Mouse (Mus musculus): Measurements from ENCODE around the gene Rae1. TPM values are rescaled to one million over a fixed set of nuclear protein-coding genes. Genes with fewer than 3 reads are reported as not detected.

The Rae1 gene
- total and polyA plus RNA-seq, 2 experiments from 2014 or later, result 85.3 to 116 TPM

DNA sequence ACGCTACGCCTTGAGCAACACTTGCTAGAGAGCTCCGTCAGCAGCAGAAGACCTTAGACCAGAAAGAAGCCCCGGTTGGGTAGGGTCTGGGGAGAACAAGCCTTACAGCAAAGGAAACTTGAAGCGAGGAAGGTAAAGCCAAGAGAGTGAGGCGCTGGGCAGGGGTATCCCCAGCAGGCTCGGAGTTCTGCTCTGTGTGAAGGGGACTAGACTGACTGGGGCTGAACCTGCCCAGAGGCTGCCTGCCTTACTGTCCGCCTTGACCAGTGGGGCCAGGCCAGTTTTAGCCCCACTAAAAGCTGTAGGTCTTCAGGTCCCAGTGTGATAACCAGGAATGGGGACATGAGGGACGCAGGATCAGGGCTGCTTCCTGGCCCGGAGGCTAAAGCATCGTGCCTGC lies 20.5 kb downstream of the Rae1 start, which contains the start of gene Rbm38:
Rbm38 (plus strand) TSS at position 69 of the 400 bp plus-strand sequence.
- H3K9ac ChIP-seq (replicated peaks; ENCODE audit: low read length), result no peak within 1 kb of the TSS
- DNase-seq (ENCODE audit: low spot score), result no peak
- TF ChIP-seq CTCF (IDR thresholded peaks at IDR 0.05; ENCODE audit: low read depth), result no peak
- no peak within 1 kb of the TSS for H3K27ac ChIP-seq
- H3K36me3 ChIP-seq (ENCODE audit: insufficient read depth, low read length), result peaks cover 8% of the 10 kb centered on the region
- no peaks in the 10 kb centered on the region for H3K9me3 ChIP-seq (ENCODE audit: low read length)
- ATAC-seq, result no peak
- WGBS, result 27% methylated on average over 11 of the region's 11 CpGs
- peaks cover 33% of the 10 kb centered on the region for H3K4me1 ChIP-seq (ENCODE audit: insufficient read depth, low read length)
- peak within 1 kb of the TSS; percentile 77 for H3K4me2 ChIP-seq (ENCODE audit: low read depth, low read length)
- H3K4me3 ChIP-seq (ENCODE audit: low read length), result peak within 1 kb of the TSS; percentile 64
- H3K27me3 ChIP-seq (ENCODE audit: insufficient read depth, low read length), result peaks cover 6% of the 10 kb centered on the region

DNA sequence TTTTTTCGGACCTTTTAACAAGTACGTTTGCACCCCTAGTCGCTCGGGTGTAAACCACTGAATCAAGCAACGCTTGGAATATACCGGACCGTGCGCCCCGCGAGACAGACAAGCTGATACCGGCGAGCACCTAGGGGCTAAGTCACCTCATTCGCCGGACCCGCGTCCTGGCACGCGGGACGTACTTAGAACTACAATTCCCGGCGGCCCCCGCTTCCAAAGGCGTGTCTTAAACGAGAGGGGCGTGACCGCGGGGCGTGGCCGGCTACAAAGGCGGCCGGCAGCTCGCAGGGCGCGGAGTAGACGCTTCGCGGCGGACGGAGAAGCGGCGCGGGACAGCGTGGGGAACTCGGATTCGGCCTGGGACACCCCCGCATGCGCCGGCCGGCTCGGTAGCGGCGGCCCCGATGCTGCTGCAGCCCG lies 21.7 kb downstream of the Rae1 start:
- 1% methylated on average over 48 of the region's 54 CpGs for WGBS
- no peaks in the 10 kb centered on the region for H3K36me3 ChIP-seq (ENCODE audit: insufficient read depth, low read length)
- H3K27ac ChIP-seq, result no peak overlapping the region
- H3K27me3 ChIP-seq (ENCODE audit: insufficient read depth, low read length), result peaks cover 6% of the 10 kb centered on the region
- H3K4me2 ChIP-seq (ENCODE audit: low read depth, low read length), result peak overlapping the region; percentile 77
- no peak for TF ChIP-seq CTCF (IDR thresholded peaks at IDR 0.05; ENCODE audit: low read depth)
- DNase-seq (ENCODE audit: low spot score), result peak; percentile 95
- peak overlapping the region; percentile 62 for H3K9ac ChIP-seq (replicated peaks; ENCODE audit: low read length)
- peak overlapping the region; percentile 64 for H3K4me3 ChIP-seq (ENCODE audit: low read length)
- peak; percentile 80 for ATAC-seq
- peaks cover 34% of the 10 kb centered on the region for H3K4me1 ChIP-seq (ENCODE audit: insufficient read depth, low read length)
- no peaks in the 10 kb centered on the region for H3K9me3 ChIP-seq (ENCODE audit: low read length)

DNA sequence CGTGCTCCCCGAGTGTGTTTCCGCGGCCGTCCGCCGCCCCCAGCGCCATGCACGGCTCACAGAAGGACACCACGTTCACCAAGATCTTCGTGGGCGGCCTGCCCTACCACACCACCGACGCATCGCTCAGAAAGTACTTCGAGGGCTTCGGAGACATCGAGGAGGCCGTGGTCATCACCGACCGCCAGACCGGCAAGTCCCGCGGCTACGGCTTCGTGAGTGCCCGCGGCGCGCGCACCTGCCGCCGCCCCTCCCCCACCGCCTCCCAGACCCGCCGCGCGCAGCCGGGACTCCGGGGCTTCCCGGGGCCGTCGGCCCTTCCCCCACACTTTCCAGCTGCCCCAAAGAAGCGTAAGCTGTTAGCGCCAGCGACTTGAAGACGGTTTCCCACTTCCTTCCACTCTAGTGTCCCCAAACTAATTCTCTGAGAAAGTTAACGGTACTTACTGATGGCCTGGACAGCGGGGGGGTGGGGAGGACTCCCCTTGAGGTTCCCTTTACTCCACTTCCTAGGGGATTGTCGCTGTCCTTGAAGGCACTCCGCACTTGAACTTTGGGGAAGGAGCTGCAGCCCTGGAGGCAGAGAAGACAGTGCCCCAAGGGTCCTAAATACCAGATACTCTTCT lies 22.3 kb downstream of the Rae1 start:
- Histone ChIP-seq H3K27ac (no peak overlapping the region), H3K4me2 (ENCODE audit: low read depth, low read length) (peak overlapping the region; percentile 77), H3K4me3 (ENCODE audit: low read length) (peak overlapping the region; percentile 64), H3K9me3 (ENCODE audit: low read length) (no peaks in the 10 kb centered on the region), H3K27me3 (ENCODE audit: insufficient read depth, low read length) (peaks cover 6% of the 10 kb centered on the region), H3K36me3 (ENCODE audit: insufficient read depth, low read length) (no peaks in the 10 kb centered on the region), H3K9ac (replicated peaks; ENCODE audit: low read length) (peak overlapping the region; percentile 62), H3K4me1 (ENCODE audit: insufficient read depth, low read length) (peaks cover 34% of the 10 kb centered on the region)
- under 1% methylated on average over 47 of the region's 51 CpGs for WGBS
- peak; percentile 52 for ATAC-seq
- TF ChIP-seq CTCF (IDR thresholded peaks at IDR 0.05; ENCODE audit: low read depth), result no peak
- DNase-seq (ENCODE audit: low spot score), result peak; percentile 56

DNA sequence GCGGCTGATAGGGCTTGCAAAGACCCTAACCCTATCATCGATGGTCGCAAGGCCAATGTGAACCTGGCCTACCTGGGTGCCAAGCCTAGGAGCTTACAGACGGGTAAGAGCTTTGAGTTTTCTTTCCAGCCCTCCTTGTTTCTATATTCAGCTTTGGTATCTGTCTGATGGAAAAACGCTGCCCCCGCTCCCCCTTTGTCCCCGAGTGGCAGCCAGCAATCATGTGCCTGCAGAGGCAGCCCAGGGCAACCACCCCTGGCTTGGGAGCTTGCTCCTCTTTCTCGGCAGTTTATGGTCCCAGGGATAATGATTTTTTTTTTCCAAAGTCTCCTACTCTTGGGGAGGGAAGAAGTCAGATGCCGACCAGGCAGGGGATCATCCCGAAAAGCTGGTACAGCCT lies 22.9 kb downstream of the Rae1 start:
- no peak for DNase-seq (ENCODE audit: low spot score)
- Histone ChIP-seq H3K4me3 (ENCODE audit: low read length) (peak overlapping the region; percentile 64), H3K9me3 (ENCODE audit: low read length) (no peaks in the 10 kb centered on the region), H3K9ac (replicated peaks; ENCODE audit: low read length) (peak overlapping the region; percentile 62; the same call in 1 of the 2 replicates), H3K4me1 (ENCODE audit: insufficient read depth, low read length) (peaks cover 34% of the 10 kb centered on the region), H3K27ac (no peak overlapping the region), H3K4me2 (ENCODE audit: low read depth, low read length) (peak overlapping the region; percentile 77), H3K36me3 (ENCODE audit: insufficient read depth, low read length) (no peaks in the 10 kb centered on the region), H3K27me3 (ENCODE audit: insufficient read depth, low read length) (peaks cover 6% of the 10 kb centered on the region)
- ATAC-seq, result no peak
- TF ChIP-seq CTCF (IDR thresholded peaks at IDR 0.05; ENCODE audit: low read depth), result no peak
- 23% methylated on average over 10 of the region's 10 CpGs for WGBS

DNA sequence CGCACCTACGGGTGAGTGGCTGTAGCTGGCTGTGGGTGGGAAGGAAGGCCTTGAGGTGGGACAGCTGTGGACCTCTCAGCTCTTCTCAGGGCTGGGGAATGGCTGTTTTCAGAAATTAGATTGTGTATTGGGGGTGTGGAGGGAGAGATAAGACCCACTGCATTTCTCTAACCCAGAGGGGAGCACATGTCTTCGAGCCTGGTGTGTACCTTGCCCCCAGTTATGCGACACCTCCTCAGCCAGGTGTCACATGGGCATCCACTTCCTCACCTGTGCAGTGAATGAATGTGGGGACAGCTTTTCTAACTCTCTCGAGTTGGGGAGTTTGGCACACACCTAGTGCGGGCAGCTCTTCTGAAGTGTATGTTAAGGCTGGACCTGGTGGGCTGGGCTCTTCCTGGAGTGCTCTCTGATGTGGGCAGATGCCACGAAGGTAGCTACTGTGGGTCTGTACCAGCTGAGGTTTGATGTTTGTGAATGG lies 23.5 kb downstream of the Rae1 start:
- Histone ChIP-seq H3K4me2 (ENCODE audit: low read depth, low read length) (peak overlapping the region; percentile 77), H3K4me1 (ENCODE audit: insufficient read depth, low read length) (peaks cover 34% of the 10 kb centered on the region), H3K9ac (replicated peaks; ENCODE audit: low read length) (no peak overlapping the region), H3K27me3 (ENCODE audit: insufficient read depth, low read length) (peaks cover 6% of the 10 kb centered on the region), H3K4me3 (ENCODE audit: low read length) (peak overlapping the region; percentile 64; the same call in 1 of the 2 replicates), H3K27ac (no peak overlapping the region), H3K36me3 (ENCODE audit: insufficient read depth, low read length) (no peaks in the 10 kb centered on the region), H3K9me3 (ENCODE audit: low read length) (no peaks in the 10 kb centered on the region)
- WGBS, result 86% methylated on average over 7 of the region's 7 CpGs
- no peak for TF ChIP-seq CTCF (IDR thresholded peaks at IDR 0.05; ENCODE audit: low read depth)
- ATAC-seq (no peak), DNase-seq (ENCODE audit: low spot score) (no peak)

DNA sequence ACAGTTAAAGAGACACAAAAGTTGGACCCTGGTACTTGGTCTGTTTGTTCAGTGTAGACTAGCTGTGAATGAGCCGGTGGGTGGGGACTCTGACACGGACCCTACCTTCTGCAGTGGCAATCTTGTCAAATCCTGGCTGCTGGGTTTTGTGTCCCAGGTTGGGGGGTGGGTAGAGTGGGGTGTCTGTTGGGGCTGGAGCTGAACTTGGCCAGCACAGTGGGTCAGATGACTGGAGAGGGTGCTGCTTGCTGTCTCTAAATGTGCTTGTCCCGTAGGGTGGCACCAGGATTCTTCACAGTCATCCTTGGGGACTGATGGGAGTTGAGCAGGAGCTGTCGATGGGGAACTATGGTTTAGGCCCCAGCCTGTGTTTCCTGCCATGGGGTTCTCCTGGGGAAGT lies 24.0 kb downstream of the Rae1 start:
- Histone ChIP-seq H3K27me3 (ENCODE audit: insufficient read depth, low read length) (peaks cover 6% of the 10 kb centered on the region), H3K4me1 (ENCODE audit: insufficient read depth, low read length) (peaks cover 34% of the 10 kb centered on the region), H3K9me3 (ENCODE audit: low read length) (no peaks in the 10 kb centered on the region), H3K9ac (replicated peaks; ENCODE audit: low read length) (no peak overlapping the region), H3K36me3 (ENCODE audit: insufficient read depth, low read length) (no peaks in the 10 kb centered on the region), H3K27ac (no peak overlapping the region), H3K4me2 (ENCODE audit: low read depth, low read length) (peak overlapping the region; percentile 77; the same call in 1 of the 2 replicates), H3K4me3 (ENCODE audit: low read length) (no peak overlapping the region)
- no peak for TF ChIP-seq CTCF (IDR thresholded peaks at IDR 0.05; ENCODE audit: low read depth)
- WGBS, result 80% methylated on average over 4 of the region's 4 CpGs
- ATAC-seq (no peak), DNase-seq (ENCODE audit: low spot score) (no peak)

DNA sequence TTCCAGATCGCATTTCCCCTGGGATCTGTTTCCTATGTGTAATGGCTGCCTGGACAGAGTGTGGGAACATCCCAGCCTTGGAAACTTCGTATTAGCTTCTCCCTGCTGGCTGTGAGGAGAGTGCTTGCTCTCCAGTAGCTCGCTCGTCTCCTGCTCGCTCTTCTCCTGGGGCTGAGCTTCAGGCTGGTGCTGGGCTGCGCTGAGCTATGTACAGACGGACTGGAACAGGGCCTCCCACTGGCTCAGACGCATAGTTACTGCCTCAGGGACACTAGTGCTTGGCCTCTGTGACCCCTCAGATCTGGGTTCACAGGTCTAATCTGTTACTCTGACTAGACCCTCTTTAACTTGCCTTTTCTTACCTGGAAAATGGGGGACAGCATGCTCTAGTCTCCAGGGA lies 24.5 kb downstream of the Rae1 start:
- H3K9me3 ChIP-seq (ENCODE audit: low read length), result no peaks in the 10 kb centered on the region
- ATAC-seq (no peak), DNase-seq (ENCODE audit: low spot score) (no peak)
- peaks cover 34% of the 10 kb centered on the region for H3K4me1 ChIP-seq (ENCODE audit: insufficient read depth, low read length)
- 63% methylated on average over 8 of the region's 8 CpGs for WGBS
- H3K4me2 ChIP-seq (ENCODE audit: low read depth, low read length), result no peak overlapping the region
- H3K27me3 ChIP-seq (ENCODE audit: insufficient read depth, low read length), result peaks cover 6% of the 10 kb centered on the region
- H3K36me3 ChIP-seq (ENCODE audit: insufficient read depth, low read length), result no peaks in the 10 kb centered on the region
- no peak overlapping the region for H3K9ac ChIP-seq (replicated peaks; ENCODE audit: low read length)
- no peak for TF ChIP-seq CTCF (IDR thresholded peaks at IDR 0.05; ENCODE audit: low read depth)
- H3K4me3 ChIP-seq (ENCODE audit: low read length), result no peak overlapping the region
- no peak overlapping the region for H3K27ac ChIP-seq
